Comparison of ENCODE assay signal across 7 mouse cellular contexts in the genomic region with DNA sequence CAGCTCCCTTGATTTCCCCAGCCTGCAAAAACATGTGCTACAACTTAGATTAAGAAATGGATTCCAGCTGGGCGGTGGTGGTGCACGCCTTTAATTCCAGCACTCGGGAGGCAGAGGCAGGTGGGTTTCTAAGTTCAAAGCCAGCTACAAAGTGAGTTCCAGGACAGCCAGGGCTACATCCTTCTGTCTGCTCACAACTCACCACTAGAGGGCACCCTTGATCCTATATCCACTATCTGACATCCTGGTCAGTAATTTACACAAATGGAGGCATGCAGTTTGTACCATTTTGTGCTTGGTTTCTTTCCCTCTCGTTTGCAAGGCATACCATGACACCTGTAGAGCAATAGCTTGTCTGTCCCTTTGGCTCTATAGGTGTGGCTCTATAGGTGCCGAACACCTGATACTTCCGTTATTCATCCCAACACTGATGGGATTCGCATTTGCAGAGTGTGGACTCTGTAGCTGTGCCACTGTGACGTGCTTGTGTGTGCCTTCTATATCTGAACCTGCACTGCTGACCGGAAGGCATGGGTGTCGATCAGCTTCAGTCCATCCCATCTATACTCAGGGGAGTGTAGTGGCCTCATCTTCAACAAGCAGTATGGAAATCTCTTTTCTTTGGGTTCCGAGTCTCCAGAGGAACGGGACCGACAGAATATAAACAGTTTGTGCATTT.
DNase-seq lines count a peak whose midpoint lies in the region; ATAC-seq lines count a peak whose summit lies in the region.

No protein-coding gene starts in this region.

- H3K9me3 ChIP-seq in hindbrain, embryonic 12.5 days (replicated peaks): no peaks in the 10 kb centered on the region

- peaks cover 14% of the 10 kb centered on the region for H3K4me1 ChIP-seq in hindbrain, embryonic 12.5 days

- peak; percentile 65; the same call in 1 of the 2 replicates for ATAC-seq in erythroid progenitor cell, adult 5-6 weeks (replicated peaks; ENCODE audit: low FRiP score, poor library complexity, severe bottlenecking)
- ATAC-seq in hindbrain, embryonic 12.5 days (ENCODE audit: low FRiP score): peak; percentile 62; the same call in 1 of the 2 replicates

- no peaks in the 10 kb centered on the region for H3K27me3 ChIP-seq in hindbrain, embryonic 12.5 days

- WGBS in hindbrain, embryonic 12.5 days: 70% methylated on average over 13 of the region's 13 CpGs

- no peaks in the 10 kb centered on the region for H3K36me3 ChIP-seq in hindbrain, embryonic 12.5 days

- peak; percentile 38 for DNase-seq in MEL-GATA-1-ER (ENCODE audit: extremely low read depth, low read depth)
- peak; percentile 90 for DNase-seq in brain, adult 2 months (ENCODE audit: low read depth, low spot score)
- DNase-seq in layer of hippocampus, adult 9-11 months: peak; percentile 52
- DNase-seq in lung, postnatal 36 days: peak; percentile 92
- DNase-seq in right cerebral cortex, adult 2 months (ENCODE audit: low spot score in 2 of 2): peak; percentile 75 to 85

- H3K27ac ChIP-seq in hindbrain, embryonic 12.5 days: no peak overlapping the region

- no peak overlapping the region for H3K4me2 ChIP-seq in hindbrain, embryonic 12.5 days (replicated peaks)

- no peak overlapping the region for H3K9ac ChIP-seq in hindbrain, embryonic 12.5 days

- no peak overlapping the region for H3K4me3 ChIP-seq in hindbrain, embryonic 12.5 days

Comparison
In these comparisons a context has a peak if more than half of its experiments do, and no peak if none do; other contexts are left out.
1. DNase-seq: peak in every context shown above with its lines; median percentile 92 in lung, postnatal 36 days; 90 in brain, adult 2 months; 80 in right cerebral cortex, adult 2 months; 52 in layer of hippocampus, adult 9-11 months; 38 in MEL-GATA-1-ER.